Mouse (Mus musculus) megakaryocyte, embryonic 14.5 days (primary cell): ENCODE results near the gene Fgf13.

Source experiments
- FLI1 ChIP-seq: IDR thresholded peaks from 2 replicates; pipeline ENCODE4 v1.6.1; 2012; ENCODE audit warnings: low read length, inconsistent platforms, mixed read lengths
- GATA1 ChIP-seq: IDR thresholded peaks from 3 replicates; pipeline ENCODE4 v1.6.1; 2012; ENCODE audit warnings: mixed read lengths, low read length, inconsistent platforms, borderline replicate concordance

DNA sequence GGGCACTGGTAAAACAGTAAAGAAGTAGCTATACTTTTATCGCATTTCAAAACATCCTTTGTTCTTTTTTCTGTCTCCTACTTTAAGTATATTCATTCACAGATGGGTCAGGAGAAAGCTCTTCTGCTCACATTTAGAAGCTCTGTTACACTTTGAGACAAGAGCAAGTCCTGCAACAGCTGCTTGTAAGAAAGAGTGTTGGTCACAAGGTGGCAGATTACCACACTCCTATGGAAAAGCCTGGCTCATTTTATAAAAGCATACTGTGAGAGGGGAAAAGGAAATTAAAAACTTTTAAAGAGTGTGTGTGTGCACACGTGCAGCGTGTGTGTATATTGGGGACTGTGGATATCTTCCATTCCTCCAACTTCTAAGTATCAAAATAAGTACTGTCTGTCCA lies 324.1 kb downstream of the Fgf13 start:
- TF ChIP-seq GATA1 = no peak
- TF ChIP-seq FLI1 = no peak
